Mouse (Mus musculus) CH12F3 (cell line): ENCODE data around the gene Olfr1336.
"Not testable (repeated sequence)": the region's sequence is repeated elsewhere in the genome, so short reads cannot be mapped to it uniquely, and the experiment has no call there.

Experiments used
- in situ Hi-C: fragments of 300-500 bp; cut with MboI; formaldehyde crosslinking; loops from 2 replicates; pipeline ENCODE4 v1.14.3; 2020; ENCODE audit warnings: low sequenced_read_pairs

Olfr1336 gene

GRCm38 (mm10) chr7:6455868-6456267 is at the start of gene Olfr1336:
Olfr1336 (plus strand) TSS chr7:6456168.
- in situ Hi-C loops, result no loop called here

GRCm38 (mm10) chr7:6410043-6410442 is 45.9 kb upstream of the Olfr1336 start, which contains the start of gene Gm20715:
Gm20715 (plus strand) TSS chr7:6410277.
- in situ Hi-C loops, result no loop called here

- in situ Hi-C loops, result no loop called here
Measured at GRCm38 (mm10) chr7:6414626-6415441, 41.1 kb upstream of the Olfr1336 start.

- in situ Hi-C loops, result no loop called here
Measured at GRCm38 (mm10) chr7:6415442-6415787, 40.6 kb upstream of the Olfr1336 start.

- in situ Hi-C loops, result no loop called here
Measured at GRCm38 (mm10) chr7:6419894-6420293, 36.1 kb upstream of the Olfr1336 start.

GRCm38 (mm10) chr7:6429381-6429780 is 26.6 kb upstream of the Olfr1336 start:
- in situ Hi-C loops, result no loop called here

- in situ Hi-C loops, result no loop called here
Measured at GRCm38 (mm10) chr7:6430342-6430741, 25.6 kb upstream of the Olfr1336 start.

GRCm38 (mm10) chr7:6438388-6438787 is 17.6 kb upstream of the Olfr1336 start, which contains the start of gene Olfr1344:
Olfr1344 (plus strand) TSS chr7:6438688.
- in situ Hi-C loops, result no loop called here

GRCm38 (mm10) chr7:6441173-6441572 is 14.8 kb upstream of the Olfr1336 start:
- in situ Hi-C loops, result no loop called here

GRCm38 (mm10) chr7:6447771-6448170 is 8.2 kb upstream of the Olfr1336 start:
- in situ Hi-C loops, result no loop called here

GRCm38 (mm10) chr7:6456399-6456798 is 431 bp downstream of the Olfr1336 start:
- in situ Hi-C loops, result no loop called here

GRCm38 (mm10) chr7:6466951-6467350 is 11.0 kb downstream of the Olfr1336 start, which contains the start of gene Olfr1346:
Olfr1346 (plus strand) TSS chr7:6467101.
- in situ Hi-C loops, result no loop called here

GRCm38 (mm10) chr7:6477633-6478032 is 21.7 kb downstream of the Olfr1336 start:
- in situ Hi-C loops, result not testable (repeated sequence)

- in situ Hi-C loops, result no loop called here
Measured at GRCm38 (mm10) chr7:6486841-6487240, 30.9 kb downstream of the Olfr1336 start, which contains the start of gene Olfr5. Olfr5 (minus strand) TSS chr7:6486941.

GRCm38 (mm10) chr7:6499655-6500054 is 43.7 kb downstream of the Olfr1336 start, which contains the start of gene Olfr1347:
Olfr1347 (minus strand) TSS chr7:6499755.
- in situ Hi-C loops, result no loop called here

GRCm38 (mm10) chr7:6508648-6509047 is 52.7 kb downstream of the Olfr1336 start, which contains the start of gene Olfr1348:
Olfr1348 (minus strand) TSS chr7:6508748.
- in situ Hi-C loops, result no loop called here
